Mouse (Mus musculus) lung, adult 2 months (tissue): ENCODE data around the gene Paqr3.

Experiments used
- CTCF ChIP-seq: fragments of 200-500 bp; IDR thresholded peaks from 2 replicates; pipeline ENCODE4 v1.5.1; 2011; ENCODE audit warnings: mild to moderate bottlenecking, low read length, control low read depth; ENCODE audit not compliant: insufficient read depth
- POLR2A ChIP-seq: fragments of 200-500 bp; IDR thresholded peaks from 2 replicates; pipeline ENCODE4 v1.6.1; 2011; ENCODE audit warnings: low read depth, mild to moderate bottlenecking, control low read depth, low read length, borderline replicate concordance; ENCODE audit errors: extremely low read depth

- TF ChIP-seq CTCF = no peak
- no peak for TF ChIP-seq POLR2A
These were observed at the start of gene Paqr3 for GRCm38 (mm10) chr5:97111207-97111910.
